Mouse (Mus musculus) megakaryocyte, embryonic 14.5 days (primary cell): ENCODE results near the gene Serpinb11.

Experiments used
- FLI1 ChIP-seq: IDR thresholded peaks from 2 replicates; pipeline ENCODE4 v1.6.1; 2012; ENCODE audit warnings: low read length, inconsistent platforms, mixed read lengths
- GATA1 ChIP-seq: IDR thresholded peaks from 3 replicates; pipeline ENCODE4 v1.6.1; 2012; ENCODE audit warnings: mixed read lengths, low read length, inconsistent platforms, borderline replicate concordance

- no peak for TF ChIP-seq GATA1
- TF ChIP-seq FLI1: no peak
Measured at GRCm38 (mm10) chr1:107351115-107351514, 9.9 kb upstream of the Serpinb11 start.
